Mouse (Mus musculus): ENCODE measurements at regions not wholly inside any gene's neighbourhood (a gene's known extent, or its start where the extent isn't known, plus 50 kb on each side); places are given as distances from the start of the nearest gene placed in this dataset.

GRCm38 (mm10) chr5:95864252-95864651, 88.5 kb downstream of the E330014E10Rik start:
- no peak for ATAC-seq (ENCODE audit: low FRiP score)
- H3K9me3 ChIP-seq (ENCODE audit: low read length), result no peaks in the 10 kb centered on the region
- DNase-seq (ENCODE audit: low spot score), result no peak
- TF ChIP-seq CTCF (IDR thresholded peaks at IDR 0.05), result no peak
- 86% methylated on average over 1 of the region's 1 CpGs for WGBS
- H3K4me2 ChIP-seq (ENCODE audit: low read depth, low read length, poor library complexity, severe bottlenecking), result no peak overlapping the region
- no peaks in the 10 kb centered on the region for H3K27me3 ChIP-seq (ENCODE audit: insufficient read depth, low read length)
- H3K9ac ChIP-seq (replicated peaks; ENCODE audit: low read length, poor library complexity, severe bottlenecking), result no peak overlapping the region
- H3K4me3 ChIP-seq (ENCODE audit: low read depth, low read length), result no peak overlapping the region
- H3K4me1 ChIP-seq (ENCODE audit: insufficient read depth, low read length), result no peaks in the 10 kb centered on the region
- H3K36me3 ChIP-seq (ENCODE audit: insufficient read depth, low read length), result no peaks in the 10 kb centered on the region
- no peak overlapping the region for H3K27ac ChIP-seq (ENCODE audit: low read depth, low read length)

- ATAC-seq (ENCODE audit: low FRiP score), result no peak
- no peaks in the 10 kb centered on the region for H3K27me3 ChIP-seq (ENCODE audit: insufficient read depth, low read length)
- 67% methylated on average over 3 of the region's 3 CpGs for WGBS
These were observed 89.1 kb downstream of the E330014E10Rik start for GRCm38 (mm10) chr5:95864725-95865492.

GRCm38 (mm10) chr5:95865516-95865915, 89.7 kb downstream of the E330014E10Rik start:
- no peak overlapping the region for H3K27ac ChIP-seq (ENCODE audit: low read depth, low read length)
- H3K9ac ChIP-seq (replicated peaks; ENCODE audit: low read length, poor library complexity, severe bottlenecking), result no peak overlapping the region
- no peaks in the 10 kb centered on the region for H3K9me3 ChIP-seq (ENCODE audit: low read length)
- no peak for DNase-seq (ENCODE audit: low spot score)
- no peak overlapping the region for H3K4me2 ChIP-seq (ENCODE audit: low read depth, low read length, poor library complexity, severe bottlenecking)
- H3K36me3 ChIP-seq (ENCODE audit: insufficient read depth, low read length), result no peaks in the 10 kb centered on the region
- H3K4me3 ChIP-seq (ENCODE audit: low read depth, low read length), result no peak overlapping the region
- no peak for ATAC-seq (ENCODE audit: low FRiP score)
- no peak for TF ChIP-seq CTCF (IDR thresholded peaks at IDR 0.05)
- 78% methylated on average over 2 of the region's 2 CpGs for WGBS
- H3K27me3 ChIP-seq (ENCODE audit: insufficient read depth, low read length), result no peaks in the 10 kb centered on the region
- no peaks in the 10 kb centered on the region for H3K4me1 ChIP-seq (ENCODE audit: insufficient read depth, low read length)

More at GRCm38 (mm10) chr5:95864725-95865492, 89.1 kb downstream of the E330014E10Rik start:
- Histone ChIP-seq H3K27ac (ENCODE audit: low read depth, low read length) (no peak overlapping the region), H3K4me1 (ENCODE audit: insufficient read depth, low read length) (no peaks in the 10 kb centered on the region), H3K4me3 (ENCODE audit: low read depth, low read length) (no peak overlapping the region), H3K9ac (replicated peaks; ENCODE audit: low read length, poor library complexity, severe bottlenecking) (no peak overlapping the region), H3K36me3 (ENCODE audit: insufficient read depth, low read length) (no peaks in the 10 kb centered on the region), H3K9me3 (ENCODE audit: low read length) (no peaks in the 10 kb centered on the region), H3K4me2 (ENCODE audit: low read depth, low read length, poor library complexity, severe bottlenecking) (no peak overlapping the region)
- TF ChIP-seq CTCF (IDR thresholded peaks at IDR 0.05), result no peak
- no peak for DNase-seq (ENCODE audit: low spot score)

- TF ChIP-seq CTCF (IDR thresholded peaks at IDR 0.05), result no peak
- Histone ChIP-seq H3K4me3 (ENCODE audit: low read depth, low read length) (no peak overlapping the region), H3K27me3 (ENCODE audit: insufficient read depth, low read length) (no peaks in the 10 kb centered on the region), H3K4me1 (ENCODE audit: insufficient read depth, low read length) (no peaks in the 10 kb centered on the region), H3K36me3 (ENCODE audit: insufficient read depth, low read length) (no peaks in the 10 kb centered on the region), H3K9ac (replicated peaks; ENCODE audit: low read length, poor library complexity, severe bottlenecking) (no peak overlapping the region), H3K9me3 (ENCODE audit: low read length) (no peaks in the 10 kb centered on the region), H3K4me2 (ENCODE audit: low read depth, low read length, poor library complexity, severe bottlenecking) (no peak overlapping the region), H3K27ac (ENCODE audit: low read depth, low read length) (no peak overlapping the region)
- DNase-seq (ENCODE audit: low spot score) (no peak), ATAC-seq (ENCODE audit: low FRiP score) (no peak)
- 83% methylated on average over 4 of the region's 4 CpGs for WGBS
These were observed 89.8 kb upstream of the Cxcl13 start for GRCm38 (mm10) chr5:95866848-95867495.

- TF ChIP-seq CTCF (IDR thresholded peaks at IDR 0.05), result no peak
These were observed 86.4 kb upstream of the Cxcl13 start for GRCm38 (mm10) chr5:95870336-95870845.

DNA sequence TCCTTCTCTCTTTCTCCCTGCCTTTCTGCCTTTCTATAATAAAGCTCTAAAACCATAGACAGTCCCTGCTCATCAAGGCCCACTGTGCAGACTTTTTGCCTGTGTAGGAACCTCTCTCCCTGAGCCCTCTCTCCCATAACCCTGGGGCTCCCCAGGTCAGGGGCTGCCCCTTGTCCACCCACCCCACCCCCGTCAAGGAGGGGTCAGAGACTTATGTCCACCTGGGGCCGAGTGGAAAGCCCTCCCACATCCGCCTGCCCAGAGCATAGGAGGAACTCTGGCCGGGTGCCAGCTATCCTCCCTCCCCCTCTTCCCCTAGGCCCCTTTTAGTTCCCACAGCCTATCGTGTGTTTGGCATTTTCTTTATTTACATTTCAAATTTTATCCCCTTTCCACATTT, 81.8 kb upstream of the Cxcl13 start:
- Histone ChIP-seq H3K9ac (replicated peaks; ENCODE audit: low read length, poor library complexity, severe bottlenecking) (no peak overlapping the region), H3K27me3 (ENCODE audit: insufficient read depth, low read length) (no peaks in the 10 kb centered on the region), H3K4me1 (ENCODE audit: insufficient read depth, low read length) (no peaks in the 10 kb centered on the region), H3K4me2 (ENCODE audit: low read depth, low read length, poor library complexity, severe bottlenecking) (no peak overlapping the region), H3K36me3 (ENCODE audit: insufficient read depth, low read length) (no peaks in the 10 kb centered on the region), H3K9me3 (ENCODE audit: low read length) (no peaks in the 10 kb centered on the region), H3K4me3 (ENCODE audit: low read depth, low read length) (no peak overlapping the region), H3K27ac (ENCODE audit: low read depth, low read length) (no peak overlapping the region)
- TF ChIP-seq CTCF (IDR thresholded peaks at IDR 0.05), result no peak
- 68% methylated on average over 5 of the region's 5 CpGs for WGBS
- ATAC-seq (ENCODE audit: low FRiP score) (no peak), DNase-seq (ENCODE audit: low spot score) (no peak)

More at GRCm38 (mm10) chr5:95870336-95870845, 86.4 kb upstream of the Cxcl13 start:
- H3K4me2 ChIP-seq (ENCODE audit: low read depth, low read length, poor library complexity, severe bottlenecking), result no peak overlapping the region
- H3K27ac ChIP-seq (ENCODE audit: low read depth, low read length), result no peak overlapping the region
- no peaks in the 10 kb centered on the region for H3K27me3 ChIP-seq (ENCODE audit: insufficient read depth, low read length)
- no peaks in the 10 kb centered on the region for H3K4me1 ChIP-seq (ENCODE audit: insufficient read depth, low read length)
- no peak for ATAC-seq (ENCODE audit: low FRiP score)
- DNase-seq (ENCODE audit: low spot score), result no peak
- no peak overlapping the region for H3K9ac ChIP-seq (replicated peaks; ENCODE audit: low read length, poor library complexity, severe bottlenecking)
- no peaks in the 10 kb centered on the region for H3K9me3 ChIP-seq (ENCODE audit: low read length)
- H3K36me3 ChIP-seq (ENCODE audit: insufficient read depth, low read length), result no peaks in the 10 kb centered on the region
- 51% methylated on average over 3 of the region's 3 CpGs for WGBS
- no peak overlapping the region for H3K4me3 ChIP-seq (ENCODE audit: low read depth, low read length)
